Comparison of ENCODE assay signal across 8 mouse cellular contexts in the genomic region with DNA sequence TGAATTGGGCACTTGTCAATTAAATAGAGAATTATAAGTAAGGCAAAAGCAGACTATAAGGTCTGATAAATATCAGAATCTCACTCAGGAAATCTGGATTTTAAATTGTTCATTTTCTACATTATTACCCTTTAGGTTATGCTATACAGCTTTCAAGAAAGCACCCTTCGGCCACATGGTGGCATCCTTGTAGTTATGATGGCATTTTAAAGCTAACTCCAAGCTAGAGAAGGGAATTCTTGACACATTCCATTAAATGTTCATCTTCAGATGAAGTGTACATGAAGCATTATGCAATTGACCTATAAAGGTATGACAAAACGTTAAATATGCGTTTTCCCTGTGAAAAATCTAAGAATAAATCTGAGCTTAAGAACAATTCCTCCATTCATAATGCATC.
DNase-seq lines count a peak whose midpoint lies in the region; ATAC-seq lines count a peak whose summit lies in the region.

No protein-coding gene starts in this region.

- no peak overlapping the region for H3K27ac ChIP-seq in neural tube, embryonic 12.5 days
- H3K27ac ChIP-seq in kidney, embryonic 15.5 days, result no peak overlapping the region

- H3K4me1 ChIP-seq in neural tube, embryonic 12.5 days, result no peaks in the 10 kb centered on the region
- H3K4me1 ChIP-seq in kidney, embryonic 15.5 days, result no peaks in the 10 kb centered on the region

- no peak overlapping the region for H3K4me2 ChIP-seq in neural tube, embryonic 12.5 days (replicated peaks)
- H3K4me2 ChIP-seq in kidney, embryonic 15.5 days, result no peak overlapping the region

- no peak overlapping the region for H3K4me3 ChIP-seq in neural tube, embryonic 12.5 days
- H3K4me3 ChIP-seq in kidney, embryonic 15.5 days (replicated peaks), result no peak overlapping the region

- DNase-seq in adrenal gland, postnatal 25 days, result peak; percentile 7
- no peak for DNase-seq in adrenal gland, adult 2 months
- DNase-seq in neural tube, embryonic 10.5 days (ENCODE audit: extremely low spot score, low spot score), result no peak
- DNase-seq in left cerebral cortex, adult 11 months (ENCODE audit: low spot score), result peak; percentile 64
- peak; percentile 79 to 81 for DNase-seq in right cerebral cortex, postnatal 10 days (ENCODE audit: low spot score in 2 of 2)

- no peaks in the 10 kb centered on the region for H3K27me3 ChIP-seq in neural tube, embryonic 12.5 days (replicated peaks)
- no peaks in the 10 kb centered on the region for H3K27me3 ChIP-seq in kidney, embryonic 15.5 days

- no peaks in the 10 kb centered on the region for H3K36me3 ChIP-seq in neural tube, embryonic 12.5 days
- no peaks in the 10 kb centered on the region for H3K36me3 ChIP-seq in kidney, embryonic 15.5 days

- 53% methylated on average over 3 of the region's 3 CpGs for WGBS in neural tube, embryonic 12.5 days
- 60% methylated on average over 3 of the region's 3 CpGs for WGBS in kidney, embryonic 15.5 days

- no peaks in the 10 kb centered on the region for H3K9me3 ChIP-seq in neural tube, embryonic 12.5 days
- H3K9me3 ChIP-seq in kidney, embryonic 15.5 days (replicated peaks), result no peaks in the 10 kb centered on the region

- no peak overlapping the region for H3K9ac ChIP-seq in neural tube, embryonic 12.5 days
- H3K9ac ChIP-seq in kidney, embryonic 15.5 days, result no peak overlapping the region

- ATAC-seq in neural tube, embryonic 12.5 days (ENCODE audit: low FRiP score, low read depth), result peak; percentile 48; the same call in 1 of the 2 replicates
- ATAC-seq in CD4-positive, CD25-positive, alpha-beta regulatory T cell, adult 4 months, result no peak
- no peak for ATAC-seq in kidney, embryonic 15.5 days (replicated peaks; ENCODE audit: low FRiP score)

Comparison
In these comparisons a context has a peak if more than half of its experiments do, and no peak if none do; other contexts are left out.
1. DNase-seq: peak in adrenal gland, postnatal 25 days (single experiment), left cerebral cortex, adult 11 months (single experiment) and right cerebral cortex, postnatal 10 days (2 of 2); none in adrenal gland, adult 2 months (single experiment) and neural tube, embryonic 10.5 days (single experiment).